Mouse (Mus musculus): ENCODE data around the gene Gm10662. TPM values are rescaled to one million over a fixed set of nuclear protein-coding genes. Genes with fewer than 3 reads are reported as not detected.

Gene Gm10662
- not detected for polyA plus RNA-seq (2017; shearing (Covaris generic))

DNA sequence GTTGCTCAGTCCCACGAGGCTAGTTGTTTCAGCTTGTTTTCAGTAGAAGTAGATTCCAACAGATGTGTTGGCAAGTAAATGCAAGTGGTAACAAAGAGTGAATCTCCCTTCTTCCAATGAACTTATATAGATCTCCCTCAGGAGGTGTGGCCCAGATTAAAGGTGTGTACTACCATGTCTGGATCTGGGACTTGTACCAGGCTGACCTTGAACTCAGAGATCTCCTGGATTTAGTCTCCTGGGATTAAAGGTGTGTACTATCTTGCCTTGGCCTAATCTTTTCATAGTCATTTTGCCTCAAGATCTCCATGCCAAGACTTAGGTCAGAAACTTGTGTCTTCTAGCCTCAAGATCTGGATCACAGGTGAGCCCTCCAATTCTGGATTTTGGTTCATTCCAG, at the start of gene Gm10662:
Gene Gm10662, minus strand, starts transcription at position 101 of the 400 bp plus-strand sequence.

Other genes starting within 250 kb of the Gm10662 start
- not detected for gene Gm4214, start 159.8 kb downstream of the Gm10662 start, polyA plus RNA-seq (2017; shearing (Covaris generic))
- gene Gm4216, start 124.6 kb downstream of the Gm10662 start, polyA plus RNA-seq (2017; shearing (Covaris generic)), result not detected
- not detected for gene Vmn1r163, start 88.9 kb downstream of the Gm10662 start, polyA plus RNA-seq (2017; shearing (Covaris generic))
- not detected for gene Gm8720, start 77.0 kb downstream of the Gm10662 start, polyA plus RNA-seq (2017; shearing (Covaris generic))
- not detected for gene Vmn1r165, start 72.9 kb upstream of the Gm10662 start, polyA plus RNA-seq (2017; shearing (Covaris generic))
- not detected for gene Vmn1r166, start 107.2 kb upstream of the Gm10662 start, polyA plus RNA-seq (2017; shearing (Covaris generic))
- not detected for gene Gm6902, start 134.4 kb upstream of the Gm10662 start, polyA plus RNA-seq (2017; shearing (Covaris generic))
- not detected for gene Nlrp4e, start 156.7 kb upstream of the Gm10662 start, polyA plus RNA-seq (2017; shearing (Covaris generic))
- gene Nlrp5, start 241.4 kb upstream of the Gm10662 start, polyA plus RNA-seq (2017; shearing (Covaris generic)), result not detected